Mouse (Mus musculus): ENCODE data around the gene Olfml2a. TPM values are rescaled to one million over a fixed set of nuclear protein-coding genes. Genes with fewer than 3 reads are reported as not detected.

Gene Olfml2a
- polyA plus RNA-seq, 1 experiment from 2014 or later, result 2.7 TPM

- H3K4me1 ChIP-seq (ENCODE audit: insufficient read depth), result no peaks in the 10 kb centered on the region
- DNase-seq (peak; percentile 24), ATAC-seq (ENCODE audit: insufficient read depth) (0 out of 2 replicates have a peak, but pooled peaks have one; percentile 33)
- no peak overlapping the region for H3K27ac ChIP-seq (ENCODE audit: low read depth)
- no peak for TF ChIP-seq CTCF (IDR thresholded peaks at IDR 0.05; ENCODE audit: low read depth)
- H3K9ac ChIP-seq, result no peak overlapping the region
- 67% methylated on average over 3 of the region's 3 CpGs for WGBS
- H3K9me3 ChIP-seq (ENCODE audit: low read depth, low read length), result no peaks in the 10 kb centered on the region
- H3K4me3 ChIP-seq (ENCODE audit: low read depth, low read length), result no peak overlapping the region
- H3K36me3 ChIP-seq (ENCODE audit: insufficient read depth), result no peaks in the 10 kb centered on the region
- H3K4me2 ChIP-seq, result no peak overlapping the region
- no peaks in the 10 kb centered on the region for H3K27me3 ChIP-seq (ENCODE audit: insufficient read depth, low read length)
These were observed 12.8 kb downstream of the Olfml2a start for GRCm38 (mm10) chr2:38944460-38945161.

- DNase-seq (peak; percentile 46), ATAC-seq (ENCODE audit: insufficient read depth) (no peak)
- peaks cover 4% of the 10 kb centered on the region; the same call in 1 of the 2 replicates for H3K4me1 ChIP-seq (ENCODE audit: insufficient read depth)
- H3K4me3 ChIP-seq (ENCODE audit: low read depth, low read length), result no peak overlapping the region
- TF ChIP-seq CTCF (IDR thresholded peaks at IDR 0.05; ENCODE audit: low read depth), result no peak
- H3K27ac ChIP-seq (ENCODE audit: low read depth), result peak overlapping the region; percentile 55
- no peaks in the 10 kb centered on the region for H3K36me3 ChIP-seq (ENCODE audit: insufficient read depth)
- H3K27me3 ChIP-seq (ENCODE audit: insufficient read depth, low read length), result no peaks in the 10 kb centered on the region
- 65% methylated on average over 7 of the region's 7 CpGs for WGBS
- H3K4me2 ChIP-seq, result no peak overlapping the region
- H3K9me3 ChIP-seq (ENCODE audit: low read depth, low read length), result no peaks in the 10 kb centered on the region
- no peak overlapping the region for H3K9ac ChIP-seq
These were observed 15.8 kb downstream of the Olfml2a start for GRCm38 (mm10) chr2:38947566-38947965.

GRCm38 (mm10) chr2:38950281-38950719 is 18.5 kb downstream of the Olfml2a start:
- Histone ChIP-seq H3K9ac (no peak overlapping the region), H3K4me2 (no peak overlapping the region), H3K9me3 (ENCODE audit: low read depth, low read length) (no peaks in the 10 kb centered on the region), H3K27me3 (ENCODE audit: insufficient read depth, low read length) (no peaks in the 10 kb centered on the region), H3K36me3 (ENCODE audit: insufficient read depth) (no peaks in the 10 kb centered on the region), H3K27ac (ENCODE audit: low read depth) (peak overlapping the region; percentile 69), H3K4me3 (ENCODE audit: low read depth, low read length) (no peak overlapping the region), H3K4me1 (ENCODE audit: insufficient read depth) (peaks cover 4% of the 10 kb centered on the region; the same call in 1 of the 2 replicates)
- WGBS, result 41% methylated on average over 7 of the region's 7 CpGs
- ATAC-seq (ENCODE audit: insufficient read depth) (peak; percentile 93), DNase-seq (peak; percentile 88)
- TF ChIP-seq CTCF (IDR thresholded peaks at IDR 0.05; ENCODE audit: low read depth), result no peak

GRCm38 (mm10) chr2:38953152-38953883 is 21.5 kb downstream of the Olfml2a start:
- Histone ChIP-seq H3K4me1 (ENCODE audit: insufficient read depth) (peaks cover 4% of the 10 kb centered on the region; the same call in 1 of the 2 replicates), H3K27me3 (ENCODE audit: insufficient read depth, low read length) (no peaks in the 10 kb centered on the region), H3K4me2 (no peak overlapping the region), H3K9me3 (ENCODE audit: low read depth, low read length) (no peaks in the 10 kb centered on the region), H3K27ac (ENCODE audit: low read depth) (no peak overlapping the region), H3K36me3 (ENCODE audit: insufficient read depth) (no peaks in the 10 kb centered on the region), H3K4me3 (ENCODE audit: low read depth, low read length) (no peak overlapping the region), H3K9ac (no peak overlapping the region)
- no peak for TF ChIP-seq CTCF (IDR thresholded peaks at IDR 0.05; ENCODE audit: low read depth)
- WGBS, result 66% methylated on average over 5 of the region's 5 CpGs
- no peak for DNase-seq
- ATAC-seq (ENCODE audit: insufficient read depth), result no peak

- H3K4me1 ChIP-seq (ENCODE audit: insufficient read depth), result no peaks in the 10 kb centered on the region; the same call in 1 of the 2 replicates
- DNase-seq (no peak), ATAC-seq (ENCODE audit: insufficient read depth) (no peak)
- H3K4me2 ChIP-seq, result no peak overlapping the region
- no peaks in the 10 kb centered on the region for H3K9me3 ChIP-seq (ENCODE audit: low read depth, low read length)
- no peak for TF ChIP-seq CTCF (IDR thresholded peaks at IDR 0.05; ENCODE audit: low read depth)
- H3K36me3 ChIP-seq (ENCODE audit: insufficient read depth), result no peaks in the 10 kb centered on the region
- H3K9ac ChIP-seq, result no peak overlapping the region
- WGBS, result 58% methylated on average over 2 of the region's 2 CpGs
- H3K27ac ChIP-seq (ENCODE audit: low read depth), result no peak overlapping the region
- H3K4me3 ChIP-seq (ENCODE audit: low read depth, low read length), result no peak overlapping the region
- no peaks in the 10 kb centered on the region for H3K27me3 ChIP-seq (ENCODE audit: insufficient read depth, low read length)
These were observed 24.3 kb downstream of the Olfml2a start for GRCm38 (mm10) chr2:38956062-38956461.

- 77% methylated on average over 5 of the region's 5 CpGs for WGBS
- H3K27me3 ChIP-seq (ENCODE audit: insufficient read depth, low read length), result no peaks in the 10 kb centered on the region
- ATAC-seq (ENCODE audit: insufficient read depth), result no peak
- no peak overlapping the region for H3K27ac ChIP-seq (ENCODE audit: low read depth)
- no peaks in the 10 kb centered on the region for H3K36me3 ChIP-seq (ENCODE audit: insufficient read depth)
- no peak overlapping the region for H3K4me3 ChIP-seq (ENCODE audit: low read depth, low read length)
- no peak overlapping the region for H3K9ac ChIP-seq
- no peak for DNase-seq
- H3K4me2 ChIP-seq, result no peak overlapping the region
- H3K4me1 ChIP-seq (ENCODE audit: insufficient read depth), result no peaks in the 10 kb centered on the region
- TF ChIP-seq CTCF (IDR thresholded peaks at IDR 0.05; ENCODE audit: low read depth), result no peak
- no peaks in the 10 kb centered on the region for H3K9me3 ChIP-seq (ENCODE audit: low read depth, low read length)
These were observed 26.0 kb downstream of the Olfml2a start for GRCm38 (mm10) chr2:38957671-38958223.

GRCm38 (mm10) chr2:38964198-38964597 is 32.4 kb downstream of the Olfml2a start:
- Histone ChIP-seq H3K9ac (no peak overlapping the region), H3K27ac (ENCODE audit: low read depth) (no peak overlapping the region), H3K4me2 (no peak overlapping the region), H3K4me1 (ENCODE audit: insufficient read depth) (no peaks in the 10 kb centered on the region), H3K27me3 (ENCODE audit: insufficient read depth, low read length) (no peaks in the 10 kb centered on the region), H3K4me3 (ENCODE audit: low read depth, low read length) (no peak overlapping the region), H3K9me3 (ENCODE audit: low read depth, low read length) (no peaks in the 10 kb centered on the region), H3K36me3 (ENCODE audit: insufficient read depth) (no peaks in the 10 kb centered on the region)
- ATAC-seq (ENCODE audit: insufficient read depth) (0 out of 2 replicates have a peak, but pooled peaks have one; percentile 38), DNase-seq (peak; percentile 55)
- WGBS, result 12% methylated on average over 4 of the region's 4 CpGs
- no peak for TF ChIP-seq CTCF (IDR thresholded peaks at IDR 0.05; ENCODE audit: low read depth)
